Mouse (Mus musculus) common myeloid progenitor, adult 5-6 weeks (primary cell): ENCODE measurements around the gene Bcl2l13. TPM values are rescaled to one million over a fixed set of nuclear protein-coding genes. Genes with fewer than 3 reads are reported as not detected.

Experiments
- ATAC-seq: replicated peaks from 2 replicates; pipeline ENCODE4 v1.8.0; 2016; ENCODE audit warnings: low read depth, mild to moderate bottlenecking, moderate TSS enrichment, inconsistent platforms; ENCODE audit not compliant: poor library complexity, severe bottlenecking
- total RNA-seq: library from RNA; stranded (forward); fragments of 200-1000, 187-1606 nt; gene quantifications from 2 replicates; pipeline ENCODE4 v1.2.3, GENCODE M21; 2017

Gene Bcl2l13
- total RNA-seq, 1 experiment from 2014 or later: 25.9 TPM

GRCm38 (mm10) chr6:120916972-120917881 is 81.2 kb downstream of the Bcl2l13 start:
- peak; percentile 10 for ATAC-seq

GRCm38 (mm10) chr6:120917975-120918374 is 82.0 kb downstream of the Bcl2l13 start:
- ATAC-seq: no peak

DNA sequence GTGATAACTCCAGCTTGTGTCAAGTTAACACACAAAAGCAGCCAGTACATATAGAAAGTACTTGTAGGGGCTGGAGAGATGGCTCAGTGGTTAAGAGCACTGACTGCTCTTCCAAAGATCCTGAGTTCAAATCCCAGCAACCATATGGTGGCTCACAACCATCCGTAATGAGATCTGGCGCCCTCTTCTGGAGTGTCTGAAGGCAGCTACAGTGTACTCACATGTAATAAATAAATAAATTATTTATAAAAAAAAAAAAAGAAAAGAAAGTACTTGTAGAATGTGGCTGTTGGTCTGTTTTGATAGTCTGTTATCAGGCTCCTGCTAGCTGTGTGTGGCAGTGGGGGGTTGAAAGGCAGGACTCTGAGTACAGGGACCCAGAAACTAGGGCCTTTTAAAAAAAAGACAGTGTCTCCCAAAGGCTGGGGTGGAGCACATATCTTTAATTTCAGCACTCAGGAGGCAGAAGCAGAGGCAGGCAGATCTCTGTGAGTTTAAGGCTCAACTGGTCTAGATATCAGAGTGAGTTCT is 88.8 kb downstream of the Bcl2l13 start:
- peak; percentile 54; the same call in 1 of the 2 replicates for ATAC-seq

GRCm38 (mm10) chr6:120926880-120927279 is 90.9 kb downstream of the Bcl2l13 start:
- no peak for ATAC-seq

- no peak for ATAC-seq
Observed at GRCm38 (mm10) chr6:120927765-120928164, 91.8 kb downstream of the Bcl2l13 start.

DNA sequence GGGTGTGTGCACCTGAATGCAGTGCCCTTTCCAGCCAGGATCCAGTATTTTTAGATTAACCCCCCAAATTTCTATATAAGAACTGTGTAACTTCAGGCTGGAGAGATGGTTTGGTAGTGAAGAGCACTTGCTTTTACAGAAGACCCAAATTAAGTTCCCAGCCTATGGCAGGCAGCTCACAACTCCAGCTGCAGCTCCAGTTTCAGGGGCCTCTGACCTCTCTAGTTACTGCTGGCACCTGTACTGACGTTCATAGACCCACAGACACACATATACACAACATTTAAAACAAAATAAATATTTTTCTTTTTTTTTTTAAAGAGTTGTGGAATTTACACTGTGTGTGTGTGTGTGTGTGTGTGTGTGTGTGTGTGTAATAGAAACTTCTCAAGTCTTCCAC is 93.4 kb downstream of the Bcl2l13 start:
- ATAC-seq: no peak

GRCm38 (mm10) chr6:120930450-120931306 is 94.7 kb downstream of the Bcl2l13 start:
- no peak for ATAC-seq

GRCm38 (mm10) chr6:120932597-120932996 is 96.6 kb downstream of the Bcl2l13 start:
- 0 out of 2 replicates have a peak, but pooled peaks have one; percentile 20 for ATAC-seq

GRCm38 (mm10) chr6:120933670-120934069 is 97.7 kb downstream of the Bcl2l13 start:
- no peak for ATAC-seq

DNA sequence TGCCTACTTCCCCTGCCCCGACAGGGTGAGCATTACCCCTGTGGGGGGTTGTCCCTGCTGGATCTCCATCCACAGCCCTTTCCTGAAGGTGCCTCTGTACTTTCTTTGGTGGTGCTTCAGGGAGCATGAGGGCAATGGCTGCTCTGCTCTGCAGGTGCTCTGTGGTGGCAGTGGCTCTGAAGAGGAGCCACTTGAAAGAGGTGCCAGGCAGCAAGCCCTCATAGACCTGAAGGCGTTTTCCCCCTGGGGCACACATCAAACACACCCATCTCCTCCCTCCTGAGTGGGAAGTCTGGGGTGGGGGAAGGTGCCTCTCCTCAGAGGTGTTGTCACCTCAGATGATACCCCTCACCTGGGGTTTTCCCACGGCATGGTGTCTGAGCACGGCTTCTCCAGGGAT is 98.2 kb downstream of the Bcl2l13 start:
- ATAC-seq: no peak

DNA sequence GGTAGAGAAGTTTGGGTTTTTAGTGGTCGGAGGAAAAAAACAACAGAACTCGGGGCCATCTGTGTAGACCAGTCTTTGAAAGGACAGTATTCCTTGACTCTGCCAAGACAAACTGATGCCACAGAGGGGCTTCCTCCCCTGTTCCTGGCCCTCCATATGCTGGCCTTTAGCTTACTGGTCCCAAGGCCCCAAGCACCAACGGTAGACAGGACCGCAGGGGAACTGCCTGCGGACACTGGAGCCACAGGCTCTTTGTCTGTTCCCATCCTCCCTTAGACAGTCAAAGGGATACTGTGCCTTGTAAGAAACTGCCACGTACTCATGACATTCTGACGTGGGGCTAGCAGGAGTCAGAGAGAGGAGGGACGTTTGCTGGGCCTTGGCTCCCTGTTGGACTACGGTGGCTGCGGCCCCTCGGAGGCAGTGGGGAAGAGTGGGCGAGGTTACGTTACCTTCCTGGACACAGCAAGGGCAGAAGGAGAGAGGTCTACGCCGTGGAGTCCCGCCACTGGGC is 101.1 kb downstream of the Bcl2l13 start:
- no peak for ATAC-seq

- no peak for ATAC-seq
Observed at GRCm38 (mm10) chr6:120937999-120938608, 102.1 kb downstream of the Bcl2l13 start.

- no peak for ATAC-seq
Observed at GRCm38 (mm10) chr6:120938763-120939450, 102.9 kb downstream of the Bcl2l13 start.

DNA sequence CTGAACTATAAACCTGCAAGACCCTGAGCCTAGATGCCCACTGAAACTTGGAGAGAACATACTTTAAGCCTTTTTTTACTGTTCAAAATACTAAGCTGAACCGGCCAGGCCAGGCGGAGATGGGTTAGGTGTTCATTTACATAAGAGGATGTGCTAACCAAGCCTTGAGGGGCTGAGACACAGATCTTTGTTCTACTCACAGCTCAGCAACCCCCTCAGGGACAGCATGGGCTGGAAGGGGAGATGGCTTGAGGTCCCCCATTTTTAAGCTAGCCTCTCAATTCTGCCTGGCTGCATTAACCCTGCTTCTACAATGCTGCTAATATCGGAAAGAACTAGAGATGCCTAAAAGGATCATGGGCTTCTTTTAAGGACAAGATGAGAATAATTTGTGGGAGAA is 103.8 kb downstream of the Bcl2l13 start:
- ATAC-seq: no peak

GRCm38 (mm10) chr6:120940446-120941083 is 104.6 kb downstream of the Bcl2l13 start:
- no peak for ATAC-seq

- ATAC-seq: no peak
Observed at GRCm38 (mm10) chr6:120941084-120941481, 105.1 kb downstream of the Bcl2l13 start.

GRCm38 (mm10) chr6:120941575-120941974 is 105.6 kb downstream of the Bcl2l13 start:
- ATAC-seq: no peak
